Mouse (Mus musculus) lung, embryonic 15.5 days (tissue): ENCODE measurements around the gene Lamb1. TPM values are rescaled to one million over a fixed set of nuclear protein-coding genes. Genes with fewer than 3 reads are reported as not detected.

ENCODE experiments used
- ATAC-seq: fragments of 200-750 bp; cut with Nextera tagmentation; 2 replicates; pipeline ENCODE4 v1.8.0; 2017; ENCODE audit warnings: moderate number of reproducible peaks, borderline replicate concordance; ENCODE audit not compliant: low FRiP score, low TSS enrichment; ENCODE audit errors: extremely low read depth
- H3K27ac ChIP-seq: fragments of 300-500 bp; sonication (generic); 2 replicates; pipeline ENCODE4 v1.5.1; 2015; ENCODE audit warnings: moderate library complexity, mild to moderate bottlenecking, inconsistent platforms
- H3K27me3 ChIP-seq: fragments of 300-500 bp; sonication (generic); 2 replicates; pipeline ENCODE4 v1.6.1; 2015; ENCODE audit warnings: inconsistent platforms
- H3K36me3 ChIP-seq: fragments of 300-500 bp; sonication (generic); 2 replicates; pipeline ENCODE4 v1.6.1; 2015; ENCODE audit warnings: inconsistent platforms
- H3K4me1 ChIP-seq: fragments of 300-500 bp; sonication (generic); 2 replicates; pipeline ENCODE4 v1.6.1; 2015; ENCODE audit warnings: inconsistent platforms
- H3K4me2 ChIP-seq: fragments of 300-500 bp; sonication (generic); 2 replicates; pipeline ENCODE4 v1.6.1; 2015; ENCODE audit warnings: inconsistent platforms, mild to moderate bottlenecking, moderate library complexity
- H3K4me3 ChIP-seq: fragments of 300-500 bp; sonication (generic); 2 replicates; pipeline ENCODE4 v1.5.1; 2015; ENCODE audit warnings: mild to moderate bottlenecking, inconsistent platforms
- H3K9ac ChIP-seq: fragments of 300-500 bp; sonication (generic); 2 replicates; pipeline ENCODE4 v1.6.1; 2015; ENCODE audit warnings: inconsistent platforms
- H3K9me3 ChIP-seq: fragments of 300-500 bp; sonication (generic); 2 replicates; pipeline ENCODE4 v1.6.1; 2016; ENCODE audit warnings: inconsistent platforms
- WGBS: fragments of 180-500 bp; shearing (Covaris S2); methylation state at CpG from one replicate; pipeline ENCODE4 v1.1.7; 2015; 5-methylcytosine and 5-hydroxymethylcytosine counted together
- polyA plus RNA-seq: library from polyadenylated mRNA; unstranded; fragments of >200 nt; fragmentation: Nextera tagmentation; extraction: Ambion mirVana; gene quantifications from 2 replicates; pipeline ENCODE4 v1.2.1, GENCODE M21; 2015

The Lamb1 gene
- polyA plus RNA-seq, 1 experiment from 2014 or later: 118 TPM

GRCm38 (mm10) chr12:31375283-31375615, 110.2 kb downstream of the Lamb1 start:
- H3K4me1 ChIP-seq: peaks cover 23% of the 10 kb centered on the region
- 61% methylated on average over 4 of the region's 4 CpGs for WGBS
- H3K4me2 ChIP-seq: no peak overlapping the region
- H3K4me3 ChIP-seq: no peak overlapping the region
- H3K36me3 ChIP-seq: no peaks in the 10 kb centered on the region
- no peak overlapping the region for H3K27ac ChIP-seq
- no peaks in the 10 kb centered on the region for H3K27me3 ChIP-seq
- no peak overlapping the region for H3K9ac ChIP-seq
- H3K9me3 ChIP-seq: no peaks in the 10 kb centered on the region
- ATAC-seq: no peak

DNA sequence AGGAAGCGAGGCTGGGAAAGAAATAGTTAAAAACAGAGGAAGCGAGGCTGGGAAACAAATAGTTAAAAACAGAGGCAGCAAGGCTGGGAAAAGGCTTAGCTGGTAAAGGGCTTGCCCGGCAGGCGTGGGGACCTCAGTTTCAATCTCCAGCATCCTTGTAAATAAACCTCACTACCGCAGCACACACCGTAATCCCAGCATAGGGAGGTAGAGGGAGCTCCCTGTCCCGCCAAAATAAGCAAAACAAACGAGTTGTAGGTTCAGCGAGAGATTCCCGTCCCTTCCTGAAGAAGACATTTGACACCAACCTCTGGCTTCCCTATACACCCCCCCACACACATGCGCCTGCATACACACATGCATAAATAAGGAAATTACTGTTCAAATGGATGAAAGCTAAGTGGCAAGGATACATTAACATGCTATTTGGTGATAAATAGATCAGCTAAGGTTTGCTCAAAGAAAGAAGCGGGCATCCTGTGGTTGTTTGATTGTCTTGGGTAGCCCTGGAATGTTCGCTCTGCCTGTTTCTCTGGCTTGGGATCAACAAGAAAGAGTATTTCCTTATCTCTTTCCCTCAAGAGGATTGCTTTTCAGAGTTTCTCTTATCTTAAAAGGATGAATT, 111.4 kb downstream of the Lamb1 start:
- no peak for ATAC-seq
- Histone ChIP-seq H3K9ac (no peak overlapping the region), H3K27ac (no peak overlapping the region), H3K4me2 (peak overlapping the region; percentile 60), H3K4me3 (peak overlapping the region; percentile 32), H3K27me3 (no peaks in the 10 kb centered on the region), H3K36me3 (no peaks in the 10 kb centered on the region), H3K4me1 (peaks cover 26% of the 10 kb centered on the region), H3K9me3 (no peaks in the 10 kb centered on the region)
- 2% methylated on average over 13 of the region's 13 CpGs for WGBS

- WGBS: 63% methylated on average over 11 of the region's 11 CpGs
- peak overlapping the region; percentile 60 for H3K4me2 ChIP-seq
- no peak overlapping the region for H3K27ac ChIP-seq
- H3K4me1 ChIP-seq: peaks cover 26% of the 10 kb centered on the region
- H3K36me3 ChIP-seq: no peaks in the 10 kb centered on the region
- no peak overlapping the region for H3K9ac ChIP-seq
- no peaks in the 10 kb centered on the region for H3K9me3 ChIP-seq
- H3K4me3 ChIP-seq: peak overlapping the region; percentile 5; the same call in 1 of the 2 replicates
- ATAC-seq: no peak
- no peaks in the 10 kb centered on the region for H3K27me3 ChIP-seq
These were observed 112.2 kb downstream of the Lamb1 start for GRCm38 (mm10) chr12:31377241-31377640.

Other genes starting within 250 kb of the Lamb1 start
- 2.5 and 2.7 TPM in 2 replicates for gene Fam110c, start 191.4 kb upstream of the Lamb1 start, polyA plus RNA-seq
- gene Gm6993, start 24.5 kb upstream of the Lamb1 start, polyA plus RNA-seq: not detected in 2 replicates
- gene Dld, start 86.2 kb downstream of the Lamb1 start, polyA plus RNA-seq: 115 and 119 TPM in 2 replicates
- not detected in 2 replicates for gene Slc26a3, start 125.6 kb downstream of the Lamb1 start, polyA plus RNA-seq
- 10.4 and 12.0 TPM in 2 replicates for gene Cbll1, start 234.4 kb downstream of the Lamb1 start, polyA plus RNA-seq